Mouse (Mus musculus) stomach, postnatal 0 days (tissue): ENCODE data around the gene Pcolce. TPM values are rescaled to one million over a fixed set of nuclear protein-coding genes. Genes with fewer than 3 reads are reported as not detected.
A peak's percentile ranks its signal among the peaks of the same experiment; 100 is the strongest.

Source experiments
- ATAC-seq: fragments of 200-750 bp; cut with Nextera tagmentation; 2 replicates; pipeline ENCODE4 v1.8.0; 2017; ENCODE audit not compliant: low FRiP score, low TSS enrichment
- DNase-seq: peaks from one replicate; pipeline ENCODE4 v3.0.0-alpha.2; 2016; ENCODE audit warnings: low spot score
- H3K27ac ChIP-seq: fragments of 300-500 bp; sonication (generic); replicated peaks from 2 replicates; pipeline ENCODE4 v1.5.1; 2014; ENCODE audit warnings: mild to moderate bottlenecking, control low read depth
- H3K27me3 ChIP-seq: fragments of 300-500 bp; sonication (generic); 2 replicates; pipeline ENCODE4 v1.6.1; 2014; ENCODE audit warnings: low read length; ENCODE audit not compliant: control insufficient read depth, insufficient read depth
- H3K36me3 ChIP-seq: fragments of 300-500 bp; sonication (generic); 2 replicates; pipeline ENCODE4 v1.6.1; 2014; ENCODE audit warnings: low read length, mixed read lengths; ENCODE audit not compliant: control insufficient read depth, insufficient read depth
- H3K4me1 ChIP-seq: fragments of 300-500 bp; sonication (generic); replicated peaks from 2 replicates; pipeline ENCODE4 v1.6.1; 2014; ENCODE audit warnings: antibody characterized with exemption; ENCODE audit not compliant: control insufficient read depth, insufficient read depth
- H3K4me2 ChIP-seq: fragments of 300-500 bp; sonication (generic); replicated peaks from 2 replicates; pipeline ENCODE4 v1.6.1; 2014; ENCODE audit warnings: low read depth, mild to moderate bottlenecking, control low read depth, moderate library complexity
- H3K4me3 ChIP-seq: fragments of 300-500 bp; sonication (generic); 2 replicates; pipeline ENCODE4 v1.5.1; 2014; ENCODE audit warnings: low read depth, low read length, control low read depth
- H3K9ac ChIP-seq: fragments of 300-500 bp; sonication (generic); 2 replicates; pipeline ENCODE4 v1.6.1; 2014; ENCODE audit warnings: mild to moderate bottlenecking, low read length, control low read depth, mixed read lengths
- H3K9me3 ChIP-seq: fragments of 300-500 bp; sonication (generic); 2 replicates; pipeline ENCODE4 v1.6.1; 2016; ENCODE audit warnings: low read length; ENCODE audit not compliant: control insufficient read depth
- CTCF ChIP-seq: IDR thresholded peaks from 2 replicates; pipeline ENCODE4 v1.5.1; 2016; ENCODE audit warnings: antibody characterized with exemption, low read depth, mild to moderate bottlenecking, moderate library complexity
- EP300 ChIP-seq: optimal IDR thresholded peaks from 2 replicates; pipeline ENCODE3; 2016; ENCODE audit warnings: antibody characterized with exemption
- WGBS: fragments of 180-500 bp; shearing (Covaris S2); extraction: QIAGEN DNeasy Blood & Tissue Kit; methylation state at CpG from one replicate; pipeline ENCODE4 v1.1.7; 2014; 5-methylcytosine and 5-hydroxymethylcytosine counted together
- polyA plus RNA-seq: library from polyadenylated mRNA; unstranded; fragments of >200 nt; fragmentation: Nextera tagmentation; extraction: Ambion mirVana; gene quantifications from 2 replicates; pipeline ENCODE4 v1.2.1, GENCODE M21; 2015

Pcolce gene
- polyA plus RNA-seq, 1 experiment from 2014 or later = 85.9 TPM

- DNase-seq (peak; percentile 78), ATAC-seq (peak; percentile 56; the same call in 1 of the 2 replicates)
- peaks cover 6% of the 10 kb centered on the region; the same call in 1 of the 2 replicates for H3K4me1 ChIP-seq
- no peak overlapping the region for H3K27ac ChIP-seq
- H3K4me3 ChIP-seq = no peak overlapping the region
- no peak overlapping the region for H3K9ac ChIP-seq
- no peak overlapping the region for H3K4me2 ChIP-seq
- 0 out of 2 replicates have a peak, but pooled peaks cover 2% of the 10 kb centered on the region for H3K36me3 ChIP-seq
- H3K9me3 ChIP-seq = no peaks in the 10 kb centered on the region
- TF ChIP-seq CTCF (peak; percentile 87), EP300 (no peak)
- no peaks in the 10 kb centered on the region for H3K27me3 ChIP-seq
- 16% methylated on average over 3 of the region's 3 CpGs for WGBS
These were observed 38.9 kb upstream of the Pcolce start for GRCm38 (mm10) chr5:137652474-137652873.

DNA sequence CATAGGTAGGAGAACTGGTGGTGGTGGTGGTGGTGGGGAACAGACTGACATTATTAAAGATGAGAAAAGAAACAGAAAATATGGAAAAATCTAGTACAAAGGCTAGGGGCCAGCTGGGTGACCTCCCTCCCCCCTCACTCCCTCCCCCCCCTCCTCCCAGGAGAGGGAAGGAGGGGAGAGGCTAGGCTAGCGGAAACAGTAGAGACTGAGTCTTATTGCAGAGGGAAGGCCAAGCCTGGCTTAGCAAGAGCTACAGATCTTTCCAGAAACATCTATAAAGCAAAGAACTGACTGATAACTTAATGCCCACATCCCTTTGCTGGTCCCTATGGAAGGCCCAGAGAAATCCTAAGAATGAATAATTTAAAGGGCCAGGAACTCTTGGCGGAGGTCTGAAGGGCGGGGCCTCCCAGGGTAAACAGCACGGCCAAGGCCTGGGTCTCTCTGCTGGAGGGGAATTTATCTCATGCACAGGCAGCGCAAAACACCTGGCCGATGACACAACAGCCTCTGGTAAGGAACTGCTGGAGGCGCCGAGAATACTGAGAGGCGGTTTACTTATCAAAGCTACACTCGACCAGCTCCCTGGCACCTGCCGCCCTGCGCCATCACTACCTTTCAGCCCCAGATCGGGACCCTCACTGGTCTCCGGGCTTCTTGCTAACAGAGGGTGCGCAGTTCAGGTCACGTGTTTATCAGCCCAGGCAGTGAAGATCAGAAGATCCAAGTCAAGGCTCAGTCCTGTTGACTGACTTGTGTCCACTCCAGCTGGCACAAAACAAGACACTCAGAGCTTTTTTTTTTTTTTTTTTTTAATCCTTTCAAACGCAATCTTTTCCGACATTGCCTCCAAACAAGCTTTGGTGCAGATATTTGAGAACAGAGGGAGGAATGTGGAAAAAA, 36.3 kb upstream of the Pcolce start:
- WGBS = 16% methylated on average over 17 of the region's 18 CpGs
- Histone ChIP-seq H3K4me2 (peak overlapping the region; percentile 36), H3K27ac (peak overlapping the region; percentile 35), H3K9me3 (no peaks in the 10 kb centered on the region), H3K9ac (no peak overlapping the region), H3K36me3 (0 out of 2 replicates have a peak, but pooled peaks cover 2% of the 10 kb centered on the region), H3K27me3 (no peaks in the 10 kb centered on the region), H3K4me1 (peaks cover 6% of the 10 kb centered on the region; the same call in 1 of the 2 replicates), H3K4me3 (0 out of 2 replicates have a peak overlapping the region, but pooled peaks have one; percentile 4)
- ATAC-seq (no peak), DNase-seq (peak; percentile 57)
- TF ChIP-seq CTCF = no peak
- no peak for TF ChIP-seq EP300

GRCm38 (mm10) chr5:137649251-137649650, 35.7 kb upstream of the Pcolce start:
- Histone ChIP-seq H3K4me3 (no peak overlapping the region), H3K4me1 (peaks cover 6% of the 10 kb centered on the region; the same call in 1 of the 2 replicates), H3K27ac (peak overlapping the region; percentile 35; the same call in 1 of the 2 replicates), H3K27me3 (no peaks in the 10 kb centered on the region), H3K36me3 (0 out of 2 replicates have a peak, but pooled peaks cover 2% of the 10 kb centered on the region), H3K9me3 (no peaks in the 10 kb centered on the region), H3K4me2 (no peak overlapping the region), H3K9ac (no peak overlapping the region)
- WGBS = 33% methylated on average over 4 of the region's 4 CpGs
- no peak for ATAC-seq
- no peak for DNase-seq
- no peak for TF ChIP-seq CTCF
- no peak for TF ChIP-seq EP300

DNA sequence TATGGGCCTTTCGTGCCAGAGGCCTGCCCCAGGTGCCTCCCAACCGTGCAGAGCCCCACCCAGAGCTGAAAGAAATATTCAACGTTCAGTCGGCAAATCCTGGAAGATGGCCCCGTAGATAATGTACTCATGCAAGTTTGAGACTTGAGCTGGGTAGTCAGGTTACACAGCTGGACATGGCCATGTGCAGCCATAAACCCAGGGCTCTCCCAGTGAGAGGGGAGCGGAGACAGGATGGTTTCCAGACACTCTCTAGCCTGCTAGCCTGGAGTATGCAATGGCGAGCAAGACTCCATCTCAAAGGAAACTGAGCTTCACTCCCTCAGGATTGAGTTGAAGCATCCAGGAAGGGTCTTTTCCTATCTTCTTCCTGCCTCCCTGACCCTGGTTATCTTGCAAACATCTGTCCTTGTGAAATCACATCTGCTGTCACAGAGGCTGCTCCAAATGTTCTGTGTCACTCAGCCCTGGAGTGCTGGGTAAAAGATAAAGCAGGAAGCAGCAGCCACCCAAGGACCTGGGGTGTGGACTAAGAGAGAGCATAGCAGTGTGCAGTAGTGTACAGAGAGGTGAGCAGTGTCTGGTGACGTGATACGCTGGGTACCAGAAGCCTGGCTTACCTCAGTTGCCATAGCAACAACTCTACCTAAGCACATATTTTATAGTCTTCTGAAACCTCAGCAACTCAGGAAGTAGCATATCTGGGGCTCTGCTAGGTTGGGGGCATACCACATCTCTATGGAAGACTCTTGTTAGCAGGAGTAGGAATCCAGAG, 34.4 kb upstream of the Pcolce start:
- no peak overlapping the region for H3K4me2 ChIP-seq
- ATAC-seq = no peak
- H3K27ac ChIP-seq = no peak overlapping the region
- H3K9me3 ChIP-seq = no peaks in the 10 kb centered on the region
- TF ChIP-seq CTCF (no peak), EP300 (no peak)
- 46% methylated on average over 9 of the region's 9 CpGs for WGBS
- no peak for DNase-seq
- H3K4me3 ChIP-seq = no peak overlapping the region
- no peak overlapping the region for H3K9ac ChIP-seq
- peaks cover 6% of the 10 kb centered on the region; the same call in 1 of the 2 replicates for H3K4me1 ChIP-seq
- 0 out of 2 replicates have a peak, but pooled peaks cover 2% of the 10 kb centered on the region for H3K36me3 ChIP-seq
- no peaks in the 10 kb centered on the region for H3K27me3 ChIP-seq

DNA sequence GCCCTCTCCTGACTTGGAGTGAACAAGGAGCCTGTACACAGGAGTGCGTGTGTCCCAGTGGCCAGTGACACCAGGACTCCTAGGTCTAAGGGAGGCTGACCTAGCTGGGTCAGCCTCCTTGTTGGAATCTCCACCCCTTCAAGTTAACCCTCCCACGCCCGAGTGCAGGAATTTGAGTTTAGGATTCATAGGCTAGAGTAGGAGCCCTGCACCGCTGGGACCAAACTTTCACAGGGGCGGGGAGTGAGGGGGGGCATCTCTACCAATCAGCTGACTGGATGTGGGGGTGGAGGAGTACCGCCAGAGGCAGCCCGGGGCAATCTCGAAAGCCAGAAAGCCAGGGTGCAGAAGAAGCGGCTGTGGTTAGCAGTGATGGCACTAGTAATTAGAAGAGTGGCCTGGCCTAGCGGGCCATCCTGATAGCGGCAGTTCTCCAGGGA, 32.1 kb upstream of the Pcolce start, which contains the start of gene Irs3:
Gene Irs3, minus strand, starts transcription at position 63 of the 440 bp plus-strand sequence.
- 43% methylated on average over 11 of the region's 11 CpGs for WGBS
- DNase-seq = no peak
- H3K4me3 ChIP-seq = peak within 1 kb of the TSS; percentile 18; the same call in 1 of the 2 replicates
- peaks cover 6% of the 10 kb centered on the region; the same call in 1 of the 2 replicates for H3K4me1 ChIP-seq
- TF ChIP-seq EP300 = no peak
- TF ChIP-seq CTCF = no peak
- H3K4me2 ChIP-seq = peak within 1 kb of the TSS; percentile 44
- H3K36me3 ChIP-seq = peaks cover 5% of the 10 kb centered on the region; the same call in 1 of the 2 replicates
- 0 out of 2 replicates have a peak within 1 kb of the TSS, but pooled peaks have one; percentile 9 for H3K9ac ChIP-seq
- H3K9me3 ChIP-seq = no peaks in the 10 kb centered on the region
- no peaks in the 10 kb centered on the region for H3K27me3 ChIP-seq
- H3K27ac ChIP-seq = no peak within 1 kb of the TSS
- ATAC-seq = peak; percentile 13; the same call in 1 of the 2 replicates
